ENCODE assay signal across 8 mouse cellular contexts in the genomic region with DNA sequence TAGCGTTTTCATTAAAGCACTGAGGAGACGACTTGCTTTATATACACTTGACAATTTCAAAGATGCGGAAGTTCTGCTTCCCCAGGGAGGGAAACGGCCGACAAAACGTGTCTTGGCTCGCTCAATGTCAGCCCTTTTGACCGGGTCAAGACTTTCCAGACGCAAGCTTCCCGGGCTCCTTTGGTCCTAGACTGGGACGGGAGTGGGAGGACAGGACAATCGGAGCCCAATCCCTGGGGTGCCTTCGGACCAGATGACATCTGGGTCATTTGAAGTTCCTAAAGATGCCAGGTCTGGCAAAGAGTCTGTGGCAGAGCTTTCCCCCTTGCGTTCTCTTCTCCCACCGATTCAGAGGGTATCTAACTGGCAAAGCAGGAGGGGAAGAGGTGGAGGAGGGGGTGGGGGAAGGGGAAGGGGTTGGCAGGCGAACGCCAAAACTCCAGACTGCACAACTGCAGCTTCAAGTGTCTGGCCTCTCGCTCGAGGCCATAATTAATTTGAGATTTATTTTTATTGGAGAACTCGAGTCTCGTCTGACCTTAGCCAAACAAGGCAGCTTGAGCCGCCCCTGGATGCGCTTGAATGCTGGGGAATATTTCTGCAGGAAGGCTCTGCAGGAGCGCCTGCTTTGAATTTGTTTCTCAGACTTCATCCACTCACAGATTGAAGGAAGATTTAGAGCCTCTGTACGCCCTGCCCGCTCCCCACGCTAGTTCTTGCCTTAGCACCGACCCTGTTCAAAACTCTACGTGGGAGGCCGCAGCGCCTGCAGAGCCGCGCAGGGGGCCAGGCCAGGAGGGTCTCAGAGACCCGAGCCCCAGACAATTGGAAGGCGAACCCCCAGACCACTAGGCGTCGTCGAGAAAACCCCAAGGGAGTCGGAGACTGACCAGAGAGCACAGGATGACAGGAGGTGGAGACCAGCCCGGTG. TPM values are rescaled to one million over a fixed set of nuclear protein-coding genes. Genes with fewer than 3 reads are reported as not detected.
DNase-seq lines count a peak whose midpoint lies in the region; ATAC-seq and TF ChIP-seq lines count a peak whose summit lies in the region.

No protein-coding gene starts in this region.

- peaks cover 54% of the 10 kb centered on the region for H3K27me3 ChIP-seq in intestine, postnatal 0 days (replicated peaks; ENCODE audit: control insufficient read depth, insufficient read depth, low read length)
- peaks cover 5% of the 10 kb centered on the region; the same call in 1 of the 2 replicates for H3K27me3 ChIP-seq in stomach, postnatal 0 days (ENCODE audit: control insufficient read depth, insufficient read depth, low read length)

- WGBS in intestine, postnatal 0 days: 7% methylated on average over 40 of the region's 40 CpGs
- WGBS in stomach, postnatal 0 days: 12% methylated on average over 40 of the region's 40 CpGs

- no peak overlapping the region for H3K27ac ChIP-seq in intestine, postnatal 0 days (ENCODE audit: low read depth, low read length)
- no peak overlapping the region for H3K27ac ChIP-seq in stomach, postnatal 0 days (replicated peaks)

- H3K4me1 ChIP-seq in intestine, postnatal 0 days (replicated peaks; ENCODE audit: control insufficient read depth, insufficient read depth, low read length): no peaks in the 10 kb centered on the region
- H3K4me1 ChIP-seq in stomach, postnatal 0 days (replicated peaks; ENCODE audit: control insufficient read depth, insufficient read depth): peaks cover 2% of the 10 kb centered on the region; the same call in 1 of the 2 replicates

- peak overlapping the region; percentile 17; the same call in 1 of the 2 replicates for H3K4me2 ChIP-seq in intestine, postnatal 0 days (replicated peaks; ENCODE audit: low read depth)
- H3K4me2 ChIP-seq in stomach, postnatal 0 days (replicated peaks; ENCODE audit: low read depth): peak overlapping the region; percentile 37

- no peak for TF ChIP-seq CTCF in intestine, postnatal 0 days (IDR thresholded peaks at IDR 0.05; ENCODE audit: low read depth)
- TF ChIP-seq CTCF in stomach, postnatal 0 days (IDR thresholded peaks at IDR 0.05; ENCODE audit: low read depth): no peak

- H3K9ac ChIP-seq in intestine, postnatal 0 days (ENCODE audit: low read depth, low read length): no peak overlapping the region
- no peak overlapping the region for H3K9ac ChIP-seq in stomach, postnatal 0 days (ENCODE audit: low read length)

- no peaks in the 10 kb centered on the region for H3K36me3 ChIP-seq in intestine, postnatal 0 days (ENCODE audit: control insufficient read depth, insufficient read depth)
- no peaks in the 10 kb centered on the region for H3K36me3 ChIP-seq in stomach, postnatal 0 days (ENCODE audit: control insufficient read depth, insufficient read depth, low read length)

- no peak overlapping the region for H3K4me3 ChIP-seq in intestine, postnatal 0 days (ENCODE audit: low read depth, low read length)
- H3K4me3 ChIP-seq in stomach, postnatal 0 days (ENCODE audit: low read depth, low read length): no peak overlapping the region

- ATAC-seq in intestine, postnatal 0 days: no peak
- ATAC-seq in stomach, postnatal 0 days (ENCODE audit: low FRiP score, low TSS enrichment): no peak
- ATAC-seq in erythroblast, adult 5-6 weeks (replicated peaks; ENCODE audit: low FRiP score, poor library complexity, severe bottlenecking): no peak

- H3K9me3 ChIP-seq in intestine, postnatal 0 days (ENCODE audit: control insufficient read depth): no peaks in the 10 kb centered on the region
- H3K9me3 ChIP-seq in stomach, postnatal 0 days (ENCODE audit: control insufficient read depth, low read length): no peaks in the 10 kb centered on the region

- no peak for TF ChIP-seq EP300 in stomach, postnatal 0 days (optimal IDR thresholded peaks at IDR 0.05)

- DNase-seq in adrenal gland, adult 2 months: peak; percentile 39
- no peak for DNase-seq in adrenal gland, adult 18-20 months (ENCODE audit: low spot score in 2 of 2)
- DNase-seq in heart, adult 18-20 months: peak; percentile 64 to 70
- DNase-seq in lung, postnatal 10 days: peak; percentile 53
- no peak for DNase-seq in stomach, postnatal 0 days (ENCODE audit: low spot score)
- no peak for DNase-seq in frontal cortex, postnatal 36 days (ENCODE audit: low spot score in 2 of 2)

RNA-seq across cellular contexts. Expression of a gene that starts 2.3 kb away (rescaled TPM):
- total RNA-seq in adrenal gland, adult 2 months (2021): 10 to 100 TPM; 10.5 to 20.0 TPM
- polyA plus RNA-seq in adrenal gland, adult 2 months (2012; rRNA removed): 3.0 and 4.0 TPM in 2 replicates
- 10 to 100 TPM; 11.0 to 14.6 TPM for total RNA-seq in adrenal gland, adult 18-20 months (2021)
- total RNA-seq in heart, adult 18-20 months (2021): 10 to 100 TPM; 17.1 to 19.3 TPM
- 6.0 and 6.1 TPM in 2 replicates for polyA plus RNA-seq in intestine, postnatal 0 days (2015; fragmentation: Nextera tagmentation; extraction: Ambion mirVana)
- 4.6 and 4.9 TPM in 2 replicates for polyA plus RNA-seq in stomach, postnatal 0 days (2015; fragmentation: Nextera tagmentation; extraction: Ambion mirVana)
- 27.3 and 30.5 TPM in 2 replicates for total RNA-seq in erythroblast, adult 5-6 weeks (2015; ENCODE audit: low replicate concordance)
- total RNA-seq in erythroblast, adult 5-6 weeks (2017; ENCODE audit: low replicate concordance): 21.7 and 26.2 TPM in 2 replicates

Comparison
In these comparisons a context has a peak if more than half of its experiments do, and no peak if none do; other contexts are left out.
1. DNase-seq: peak in adrenal gland, adult 2 months (single experiment), heart, adult 18-20 months (2 of 2) and lung, postnatal 10 days (single experiment); none in adrenal gland, adult 18-20 months (0 of 2), stomach, postnatal 0 days (single experiment) and frontal cortex, postnatal 36 days (0 of 2).